Mouse (Mus musculus): ENCODE results near the gene Vmn1r155.
"Not testable (repeated sequence)": the region's sequence is repeated elsewhere in the genome, so short reads cannot be mapped to it uniquely, and the experiment has no call there.

The Vmn1r155 gene

DNA sequence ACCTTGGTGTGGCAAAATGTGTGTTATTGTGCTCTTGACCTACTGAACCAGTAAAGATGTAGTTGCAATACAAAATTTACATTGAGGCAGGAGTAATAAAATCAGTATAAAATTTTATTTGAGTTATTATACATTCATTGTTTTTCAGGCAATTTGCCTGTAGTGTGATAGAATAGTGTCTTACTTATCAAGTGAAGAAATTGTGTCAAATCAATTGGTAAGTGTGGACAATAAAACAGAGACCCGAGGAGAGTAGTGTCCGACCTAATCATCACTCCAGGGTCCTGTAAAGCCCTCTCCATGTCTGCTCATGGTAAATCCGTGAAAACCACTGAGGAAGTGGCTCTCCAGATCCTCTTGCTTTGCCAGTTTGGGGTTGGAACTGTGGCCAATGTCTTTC is at the start of gene Vmn1r155:
Gene Vmn1r155 (plus strand): TSS at position 301 of the 400 bp plus-strand sequence.
- not testable (repeated sequence) for DNase-seq (ENCODE audit: low spot score in 2 of 2)

DNA sequence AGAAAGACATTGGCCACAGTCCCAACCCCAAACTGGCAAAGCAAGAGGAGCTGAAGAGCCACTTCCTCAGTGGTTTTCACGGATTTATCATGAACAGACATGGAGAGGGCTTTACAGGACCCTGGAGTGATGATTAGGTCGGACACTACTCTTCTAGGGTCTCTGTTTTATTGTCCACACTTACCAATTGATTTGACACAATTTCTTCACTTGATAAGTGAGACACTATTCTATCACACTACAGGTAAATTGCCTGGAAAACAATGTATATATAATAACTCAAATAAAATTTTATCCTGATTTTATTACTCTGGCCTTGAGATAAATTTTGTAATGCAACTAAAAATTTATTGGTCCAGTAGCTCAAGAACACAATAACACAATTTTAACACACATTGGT is 34.4 kb downstream of the Vmn1r155 start, which contains the start of gene Gm8693:
Gene Gm8693 (minus strand): TSS at position 101 of the 400 bp plus-strand sequence.
- DNase-seq (ENCODE audit: low spot score in 2 of 2), result not testable (repeated sequence)
